Mouse (Mus musculus) ovary, postnatal 14 days (tissue): ENCODE measurements at regions not wholly inside any gene's neighbourhood (a gene's known extent, or its start where the extent isn't known, plus 50 kb on each side); places are given as distances from the start of the nearest gene placed in this dataset.
A peak's percentile ranks its signal among the peaks of the same experiment; 100 is the strongest.

Experiments
- DNase-seq: peaks from one replicate; pipeline ENCODE4 v3.0.0; 2022; ENCODE audit warnings: low spot score

- DNase-seq: no peak
These were observed 510.0 kb upstream of the Id4 start for GRCm38 (mm10) chr13:47751033-47751432.

DNA sequence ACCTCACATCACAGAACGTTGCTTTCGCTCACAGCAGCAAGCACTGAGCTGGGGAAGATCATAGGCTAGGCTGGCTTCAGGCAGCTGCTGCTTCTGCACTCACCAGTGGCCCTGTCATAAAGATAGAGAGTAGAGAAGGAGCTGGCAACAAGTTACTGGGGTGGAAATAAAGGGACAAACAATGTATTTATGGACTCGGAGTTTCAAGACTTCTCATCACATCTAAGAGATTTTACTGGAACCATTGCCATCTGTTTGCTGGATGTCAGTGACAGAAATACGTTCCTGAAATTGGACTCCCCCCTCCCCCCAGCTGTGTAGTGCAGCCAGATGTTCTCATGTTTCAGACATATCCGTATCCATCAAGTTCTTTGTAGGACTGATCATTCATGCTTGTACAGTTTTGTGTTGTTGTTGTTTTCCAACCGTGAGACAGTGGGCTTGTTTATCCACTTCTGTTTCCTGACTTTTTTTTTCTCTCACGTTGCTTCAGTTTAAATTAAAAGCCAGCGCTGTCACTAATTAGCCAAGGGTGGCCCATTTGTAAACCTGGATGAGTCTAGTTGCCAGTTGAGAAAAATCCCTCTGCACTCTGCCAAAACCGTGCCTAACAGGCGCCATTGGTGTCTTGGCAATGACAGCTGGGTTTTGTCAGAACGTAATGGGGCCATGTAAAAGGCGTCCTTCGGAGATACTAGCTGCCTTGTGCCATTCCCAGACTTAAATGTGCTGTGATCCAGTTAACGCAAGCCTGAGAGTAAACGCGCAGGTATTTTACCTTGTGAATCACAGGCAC is 496.0 kb upstream of the Id4 start:
- DNase-seq: no peak

DNA sequence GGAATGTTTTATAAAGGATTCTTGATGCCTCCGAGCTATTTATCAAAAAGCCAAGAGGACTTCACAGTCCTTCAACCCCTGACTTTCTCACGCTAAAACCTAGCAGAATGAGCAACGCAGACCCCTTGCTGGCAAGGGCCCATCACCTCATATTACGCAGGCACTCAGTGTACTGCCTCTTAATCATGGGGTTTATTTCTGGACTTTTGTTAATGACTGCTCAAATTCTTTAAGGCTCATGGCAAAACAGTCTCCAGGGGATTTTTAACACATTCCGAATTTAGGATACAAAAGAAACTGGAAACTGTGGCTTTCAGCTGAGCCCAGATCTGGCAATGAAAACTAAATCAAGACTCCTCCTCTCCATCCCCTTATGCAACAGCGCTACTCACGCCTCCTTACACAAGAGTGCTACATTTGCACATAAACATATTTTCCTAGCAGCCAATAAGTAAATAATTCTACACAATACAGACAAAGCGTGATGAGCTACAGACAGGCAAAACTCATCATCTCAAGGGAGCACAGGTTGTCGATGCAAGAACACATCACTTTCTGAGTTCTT is 492.0 kb upstream of the Id4 start:
- DNase-seq: no peak

- DNase-seq: peak; percentile 26
These were observed 483.6 kb upstream of the Id4 start for GRCm38 (mm10) chr13:47777206-47778099.

DNA sequence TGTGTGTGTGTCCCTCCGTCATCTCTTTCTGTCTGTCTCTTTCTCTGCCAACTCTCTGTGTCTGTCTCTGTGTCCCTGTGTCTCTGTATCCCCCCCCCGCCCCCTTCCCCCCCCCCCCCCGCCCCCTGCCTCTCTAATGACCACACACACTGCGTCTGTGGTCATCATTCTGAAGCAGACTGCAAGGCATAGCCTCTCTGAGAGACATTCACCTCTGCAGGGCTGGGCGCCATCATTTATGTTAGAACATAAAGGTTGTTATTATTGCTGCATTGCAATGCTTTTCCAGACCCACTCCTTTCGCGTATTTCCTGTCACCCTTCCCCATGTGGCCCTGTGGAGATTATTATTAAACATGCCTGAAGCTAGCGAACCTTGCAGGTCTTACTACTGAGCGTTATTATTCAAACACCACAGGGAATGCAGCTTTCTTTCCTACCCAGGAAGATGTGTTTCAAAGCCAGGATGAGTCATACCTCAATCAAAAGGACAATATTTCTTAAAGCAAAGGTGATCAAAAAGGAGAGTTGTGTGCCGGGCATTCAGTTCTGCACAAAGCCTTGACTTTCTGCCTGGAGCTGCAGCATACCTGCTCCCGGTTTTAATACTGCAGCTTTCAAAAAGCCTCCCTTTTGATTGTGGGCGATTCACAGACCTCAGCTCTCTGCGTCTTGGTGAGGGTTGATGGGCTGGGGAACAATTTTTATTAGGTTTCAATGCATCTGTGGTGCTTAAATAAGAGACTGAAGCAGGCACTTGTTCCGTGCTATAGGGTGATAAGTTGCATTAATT is 482.6 kb upstream of the Id4 start:
- DNase-seq: no peak

- DNase-seq: no peak
These were observed 476.6 kb upstream of the Id4 start for GRCm38 (mm10) chr13:47784406-47784805.

GRCm38 (mm10) chr13:47797859-47798258 is 463.2 kb upstream of the Id4 start:
- peak; percentile 28 for DNase-seq

GRCm38 (mm10) chr13:47811711-47812415 is 449.2 kb upstream of the Id4 start:
- no peak for DNase-seq

DNA sequence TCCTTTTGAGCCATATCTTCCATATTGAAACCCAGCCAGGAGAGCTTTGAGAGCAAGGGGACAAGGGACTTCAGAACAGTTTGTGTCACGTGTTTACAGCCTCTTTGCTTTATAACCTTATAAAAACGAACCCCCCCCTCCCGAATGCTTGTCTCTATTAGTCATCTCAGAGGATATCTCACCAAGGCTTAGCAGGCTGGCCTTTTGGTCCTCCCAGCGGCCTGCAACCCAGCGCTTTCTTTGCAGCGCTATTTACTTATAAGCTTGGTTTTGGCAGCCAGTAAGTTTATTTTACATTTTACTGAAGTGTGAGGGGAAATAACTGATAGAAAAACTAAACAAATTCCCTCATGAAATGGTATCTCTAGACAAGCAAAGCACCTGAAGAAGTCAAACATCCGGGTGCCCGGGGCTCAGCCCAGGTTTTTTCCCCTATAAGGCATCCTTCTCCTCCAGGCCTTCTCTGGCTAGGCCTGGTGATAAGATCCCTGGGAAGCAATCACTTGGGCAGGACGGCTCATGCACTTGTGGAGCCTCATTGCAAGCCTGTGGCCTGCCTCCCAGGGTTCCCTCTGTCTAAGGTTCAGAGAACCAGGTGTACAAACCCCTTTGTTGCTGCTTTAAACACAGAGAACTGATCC is 442.0 kb upstream of the Id4 start:
- DNase-seq: no peak

- peak; percentile 58 for DNase-seq
These were observed 424.5 kb upstream of the Id4 start for GRCm38 (mm10) chr13:47836491-47836890.

- DNase-seq: no peak
These were observed 418.6 kb upstream of the Id4 start for GRCm38 (mm10) chr13:47842418-47842817.

DNA sequence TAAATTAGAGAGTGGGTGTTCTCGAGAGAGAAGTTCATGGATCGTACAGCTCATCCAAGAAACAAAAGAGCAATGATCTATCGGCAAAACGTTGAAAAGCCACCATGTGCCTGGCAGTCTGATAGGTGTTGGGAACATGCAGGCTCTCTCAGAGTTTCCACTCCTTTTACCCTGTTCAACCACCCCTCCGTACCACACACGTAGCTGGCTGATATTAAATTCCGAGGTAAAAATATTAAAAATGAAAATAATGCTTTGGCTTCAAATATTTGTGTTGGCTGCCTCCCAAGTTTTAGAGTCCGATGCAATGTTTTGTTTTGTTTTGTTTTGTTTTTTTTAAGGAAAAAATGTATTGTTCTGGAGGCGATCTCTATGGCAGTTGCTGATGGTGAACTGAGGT is 418.0 kb upstream of the Id4 start:
- DNase-seq: no peak

- DNase-seq: no peak
These were observed 417.3 kb upstream of the Id4 start for GRCm38 (mm10) chr13:47843541-47844267.

DNA sequence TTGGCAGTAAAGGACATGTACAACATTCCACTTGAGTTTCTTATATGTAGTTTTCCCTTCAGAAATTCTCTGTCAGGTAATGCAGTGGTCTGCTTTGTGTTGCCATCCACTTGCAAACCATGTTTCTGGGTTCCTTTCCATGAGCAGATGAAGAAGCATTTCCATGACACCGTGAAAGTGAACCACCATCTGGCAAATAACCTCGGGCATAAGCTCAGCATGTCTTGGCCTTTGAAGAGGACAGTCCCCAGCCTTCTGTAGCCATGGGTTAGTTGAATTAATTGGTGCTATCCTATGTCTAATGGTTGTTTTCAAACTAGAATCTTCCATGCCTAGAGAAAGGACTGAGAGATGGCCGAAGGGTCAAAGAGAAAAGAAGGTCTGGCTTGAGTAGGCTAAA is 414.3 kb upstream of the Id4 start:
- DNase-seq: no peak

DNA sequence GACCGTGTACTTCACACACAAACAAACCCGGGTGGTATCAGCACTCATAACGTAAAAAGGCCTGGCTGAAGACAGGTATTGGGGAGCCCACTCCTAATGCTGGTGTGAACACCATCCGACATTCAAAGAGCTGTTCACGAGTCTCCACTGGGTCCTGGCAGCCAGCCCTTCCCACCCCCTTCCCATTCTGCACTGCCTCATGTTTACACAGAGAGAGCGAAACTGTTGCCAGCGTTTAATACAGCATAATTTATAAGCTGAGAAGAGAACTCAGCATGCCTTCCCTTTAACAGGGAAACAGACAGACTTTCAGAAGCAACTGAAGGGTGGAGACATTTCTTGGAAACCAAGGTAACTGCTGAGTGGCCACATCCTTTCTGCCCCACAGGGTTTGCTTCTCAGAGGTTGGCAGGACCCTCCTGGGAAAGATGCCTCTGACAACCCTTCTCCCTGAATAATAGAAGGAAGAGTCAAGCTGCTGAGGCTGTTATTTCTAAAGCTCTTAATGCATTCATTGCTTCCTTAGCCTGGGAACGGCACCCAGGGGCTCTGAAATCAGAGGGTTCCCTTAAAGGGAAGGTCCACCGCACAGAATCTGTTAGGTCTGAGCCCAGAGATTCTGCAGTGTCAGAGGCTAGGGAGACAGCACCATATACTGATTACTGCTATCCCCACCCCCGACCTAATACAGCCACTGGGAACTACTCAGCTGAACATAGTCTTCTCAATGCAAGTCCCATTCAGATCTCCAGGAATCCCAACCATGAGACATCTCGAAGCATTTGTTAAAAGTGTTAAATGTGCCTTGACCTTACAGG is 412.4 kb upstream of the Id4 start:
- no peak for DNase-seq

GRCm38 (mm10) chr13:47855422-47856108 is 405.5 kb upstream of the Id4 start:
- no peak for DNase-seq

- DNase-seq: no peak
These were observed 402.1 kb upstream of the Id4 start for GRCm38 (mm10) chr13:47858946-47859345.

GRCm38 (mm10) chr13:47860316-47860715 is 400.7 kb upstream of the Id4 start:
- no peak for DNase-seq

DNA sequence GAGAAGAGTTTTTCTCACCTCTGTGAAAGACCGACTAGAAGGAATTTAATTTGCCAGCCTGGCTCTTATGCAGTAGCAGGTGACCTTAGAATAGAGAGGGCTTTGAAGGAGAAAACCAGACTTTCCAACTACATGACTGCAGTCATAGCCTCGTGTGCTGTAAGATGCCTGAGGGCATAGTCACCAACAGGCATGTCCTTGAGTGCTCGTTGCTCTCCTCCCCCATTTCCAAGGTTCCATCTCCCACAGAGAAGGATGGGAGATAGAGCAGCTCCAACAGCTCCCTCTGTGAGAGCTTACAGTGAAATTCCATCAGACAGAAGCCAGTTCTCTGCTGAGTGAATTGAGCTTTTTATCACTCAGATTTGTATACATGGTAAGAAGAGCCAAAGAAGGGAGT is 398.1 kb upstream of the Id4 start:
- DNase-seq: no peak
